Mouse (Mus musculus) CH12.LX (cell line): ENCODE measurements around the gene Gmds. TPM values are rescaled to one million over a fixed set of nuclear protein-coding genes. Genes with fewer than 3 reads are reported as not detected.

Experiments
- DNase-seq: peaks from one replicate; pipeline ENCODE4 v3.0.0-alpha.2; 2013; ENCODE audit errors: extremely low read depth
- H3K27ac ChIP-seq: 2 replicates; pipeline ENCODE4 v1.5.1; 2012; ENCODE audit warnings: low read depth, mild to moderate bottlenecking, control low read depth, moderate library complexity; ENCODE audit not compliant: insufficient read depth
- H3K27me3 ChIP-seq: replicated peaks from 2 replicates; pipeline ENCODE3; 2012; ENCODE audit warnings: inconsistent platforms
- H3K36me3 ChIP-seq, 2 experiments: replicated peaks in 1 of 2; 2 replicates each; pipeline versions ENCODE3 to v1.6.1; 2012; ENCODE audit warnings: inconsistent platforms in 1 of 2, low read length in 1 of 2, mild to moderate bottlenecking in 1 of 2, mixed read lengths in 1 of 2, moderate library complexity in 1 of 2; ENCODE audit not compliant: control insufficient read depth in 1 of 2, insufficient read depth in 1 of 2
- H3K4me1 ChIP-seq, 2 experiments: 2 replicates each; pipeline ENCODE4 v1.6.1; 2012; ENCODE audit warnings: inconsistent platforms in 1 of 2, moderate library complexity in 1 of 2; ENCODE audit not compliant: insufficient read depth in 2 of 2, control insufficient read depth in 1 of 2
- H3K4me2 ChIP-seq: 2 replicates; pipeline ENCODE4 v1.6.1; 2012; ENCODE audit warnings: low read depth, mild to moderate bottlenecking, control low read depth; ENCODE audit not compliant: poor library complexity, insufficient read depth, severe bottlenecking
- H3K4me3 ChIP-seq, 3 experiments: fragments of 150-350 bp in 1 of 3; sonication (generic) in 1 of 3; replicated peaks in 1 of 3; 2 replicates each; pipeline versions ENCODE3 to v1.5.1; 2011 to 2012; ENCODE audit warnings: low read depth in 2 of 3, low read length in 2 of 3, mild to moderate bottlenecking in 2 of 3, moderate library complexity in 2 of 3, control low read depth in 1 of 3, improper control_type of control experiment in 1 of 3, inconsistent platforms in 1 of 3, mixed read lengths in 1 of 3; ENCODE audit not compliant: poor library complexity in 1 of 3
- H3K79me2 ChIP-seq: replicated peaks from 2 replicates; pipeline ENCODE4 v1.6.1; 2012; ENCODE audit warnings: mild to moderate bottlenecking, moderate library complexity; ENCODE audit not compliant: control insufficient read depth, poor library complexity, insufficient read depth, severe bottlenecking; ENCODE audit errors: extremely low read depth
- H3K9ac ChIP-seq: 2 replicates; pipeline ENCODE4 v1.6.1; 2012; ENCODE audit warnings: low read depth, mild to moderate bottlenecking, control low read depth, moderate library complexity; ENCODE audit not compliant: insufficient read depth
- H3K9me3 ChIP-seq: replicated peaks from 2 replicates; pipeline ENCODE3; 2012; ENCODE audit warnings: low read length, inconsistent platforms, mixed read lengths
- BHLHE40 ChIP-seq: IDR thresholded peaks from 2 replicates; pipeline ENCODE4 v1.6.1; 2011; ENCODE audit warnings: mild to moderate bottlenecking, low read depth, low read length, improper control_type of control experiment
- CHD1 ChIP-seq: IDR thresholded peaks from 2 replicates; pipeline ENCODE4 v1.6.1; 2012; ENCODE audit warnings: low read depth, low read length, improper control_type of control experiment, inconsistent platforms
- CHD2 ChIP-seq: IDR thresholded peaks from 2 replicates; pipeline ENCODE4 v1.6.1; 2011; ENCODE audit warnings: low read length, improper control_type of control experiment
- CTCF ChIP-seq, 2 experiments: IDR thresholded peaks in 1 of 2; conservative IDR thresholded peaks in 1 of 2; 2 replicates each; pipeline ENCODE4 v1.5.1; 2011 to 2012; ENCODE audit warnings: low read depth in 2 of 2, low read length in 2 of 2, improper control_type of control experiment in 1 of 2, inconsistent platforms in 1 of 2, mild to moderate bottlenecking in 1 of 2, moderate library complexity in 1 of 2
- E2F4 ChIP-seq: IDR thresholded peaks from 2 replicates; pipeline ENCODE4 v1.6.1; 2011; ENCODE audit warnings: low read depth, low read length, improper control_type of control experiment; ENCODE audit not compliant: insufficient replicate concordance
- EP300 ChIP-seq: IDR thresholded peaks from 2 replicates; pipeline ENCODE4 v1.6.1; 2011; ENCODE audit warnings: low read length, improper control_type of control experiment
- ETS1 ChIP-seq: conservative IDR thresholded peaks from 2 replicates; pipeline ENCODE4 v1.6.1; 2012; ENCODE audit warnings: low read depth, mild to moderate bottlenecking, inconsistent platforms, low read length, improper control_type of control experiment, moderate library complexity
- GABPA ChIP-seq: IDR thresholded peaks from 2 replicates; pipeline ENCODE4 v1.6.1; 2012; ENCODE audit warnings: low read depth, low read length, improper control_type of control experiment, inconsistent platforms; ENCODE audit not compliant: insufficient replicate concordance
- HCFC1 ChIP-seq: IDR thresholded peaks from 2 replicates; pipeline ENCODE4 v1.6.1; 2012; ENCODE audit warnings: low read depth, mild to moderate bottlenecking, inconsistent platforms, low read length, improper control_type of control experiment
- IRF4 ChIP-seq: IDR thresholded peaks from 2 replicates; pipeline ENCODE4 v1.6.1; 2014; ENCODE audit warnings: low read depth, mild to moderate bottlenecking, inconsistent platforms, low read length, improper control_type of control experiment
- KAT2A ChIP-seq: IDR thresholded peaks from 2 replicates; pipeline ENCODE4 v1.6.1; 2012; ENCODE audit warnings: low read length, improper control_type of control experiment, inconsistent platforms; ENCODE audit not compliant: insufficient replicate concordance
- MAX ChIP-seq: IDR thresholded peaks from 2 replicates; pipeline ENCODE4 v1.6.1; 2011; ENCODE audit warnings: low read length, improper control_type of control experiment
- MAZ ChIP-seq: IDR thresholded peaks from 2 replicates; pipeline ENCODE4 v1.6.1; 2012; ENCODE audit warnings: low read depth, mild to moderate bottlenecking, inconsistent platforms, low read length, improper control_type of control experiment, moderate library complexity
- MXI1 ChIP-seq: IDR thresholded peaks from 2 replicates; pipeline ENCODE4 v1.6.1; 2011; ENCODE audit warnings: mild to moderate bottlenecking, low read depth, low read length, improper control_type of control experiment
- POLR2A ChIP-seq: IDR thresholded peaks from 2 replicates; pipeline ENCODE4 v1.6.1; 2011; ENCODE audit warnings: low read depth, mild to moderate bottlenecking, improper control_type of control experiment, low read length
- POLR2AphosphoS2 ChIP-seq: IDR thresholded peaks from 2 replicates; pipeline ENCODE4 v1.6.1; 2011; ENCODE audit warnings: low read depth, low read length, improper control_type of control experiment
- RCOR1 ChIP-seq: conservative IDR thresholded peaks from 2 replicates; pipeline ENCODE4 v1.6.1; 2012; ENCODE audit warnings: low read depth, mild to moderate bottlenecking, inconsistent platforms, low read length, improper control_type of control experiment
- SIN3A ChIP-seq: IDR thresholded peaks from 2 replicates; pipeline ENCODE4 v1.6.1; 2012; ENCODE audit warnings: low read length, improper control_type of control experiment, inconsistent platforms
- SMC3 ChIP-seq: IDR thresholded peaks from 2 replicates; pipeline ENCODE4 v1.6.1; 2011; ENCODE audit warnings: low read depth, low read length, improper control_type of control experiment
- TCF12 ChIP-seq: IDR thresholded peaks from 2 replicates; pipeline ENCODE4 v1.6.1; 2014; ENCODE audit warnings: low read depth, mild to moderate bottlenecking, inconsistent platforms, low read length, improper control_type of control experiment
- USF1 ChIP-seq: IDR thresholded peaks from 2 replicates; pipeline ENCODE4 v1.6.1; 2014; ENCODE audit warnings: low read depth, mild to moderate bottlenecking, inconsistent platforms, low read length, improper control_type of control experiment
- USF2 ChIP-seq: conservative IDR thresholded peaks from 2 replicates; pipeline ENCODE4 v1.6.1; 2011; ENCODE audit warnings: low read depth, low read length, improper control_type of control experiment
- ZKSCAN1 ChIP-seq: IDR thresholded peaks from 2 replicates; pipeline ENCODE4 v1.6.1; 2012; ENCODE audit warnings: low read depth, inconsistent platforms, low read length, improper control_type of control experiment, borderline replicate concordance
- ZNF384 ChIP-seq: IDR thresholded peaks from 2 replicates; pipeline ENCODE4 v1.6.1; 2012; ENCODE audit warnings: low read depth, low read length, improper control_type of control experiment, inconsistent platforms
- dilution Hi-C: fragments of 300-500 bp; cut with MboI; formaldehyde crosslinking; loops from 2 replicates; pipeline ENCODE4 v1.14.3; 2020; ENCODE audit warnings: low sequenced_read_pairs; ENCODE audit not compliant: extremely low pct_unique_long_range_greater_than_20kb, extremely low pct_ligation_motif_present
- in situ Hi-C: fragments of 300-500 bp; cut with MboI; formaldehyde crosslinking; loops from 3 replicates; pipeline ENCODE4 v1.14.3; 2019; ENCODE audit warnings: low sequenced_read_pairs, low pct_ligation_motif_present, low pct_unique_long_range_greater_than_20kb, mixed read lengths
- polyA plus RNA-seq: library from polyadenylated mRNA; unstranded; fragments of >175 nt; gene quantifications from 2 replicates; pipeline ENCODE4 v1.2.1, GENCODE M21; 2012; ENCODE audit warnings: low read depth; ENCODE audit not compliant: insufficient read length
- total RNA-seq, 2 experiments: library from RNA; depleted of rRNA; stranded (reverse); fragments of 300-350 nt in 1 of 2; fragments of >200 nt in 1 of 2; gene quantifications; 2 replicates each; pipeline ENCODE4 v1.2.3; 2012 to 2014

Gene Gmds
- total and polyA plus RNA-seq, 3 experiments, result 11.0 to 19.3 (median 15.1) TPM

DNA sequence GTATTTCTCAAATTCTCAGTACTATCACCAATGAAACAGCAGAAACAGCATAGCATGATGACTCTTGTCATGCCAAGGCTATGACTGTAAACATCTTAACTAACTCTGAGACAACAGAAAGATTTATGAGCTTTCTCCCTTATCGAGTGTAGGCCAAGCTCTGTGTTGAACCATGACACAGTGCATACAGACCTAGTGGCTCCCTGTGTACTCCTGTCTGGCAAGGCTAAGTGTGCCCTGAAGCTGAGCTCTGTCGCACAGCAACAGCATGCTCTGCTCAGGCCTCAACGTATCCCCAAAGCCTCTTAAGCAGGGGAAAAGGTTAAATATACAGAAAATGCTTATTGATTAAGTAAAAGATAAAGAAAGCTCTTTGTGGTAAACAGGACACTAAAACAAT lies 194.9 kb downstream of the Gmds start:
- dilution Hi-C loops (no loop called here), in situ Hi-C loops (no loop called here)
- Histone ChIP-seq H3K4me1 (no peaks in the 10 kb centered on the region), H3K27me3 (no peaks in the 10 kb centered on the region), H3K4me3 (no peak overlapping the region), H3K36me3 (no peaks in the 10 kb centered on the region), H3K4me2 (no peak overlapping the region), H3K9ac (no peak overlapping the region), H3K9me3 (no peaks in the 10 kb centered on the region), H3K79me2 (no peaks in the 10 kb centered on the region), H3K27ac (no peak overlapping the region)
- DNase-seq, result no peak
- TF ChIP-seq MAX, result no peak

DNA sequence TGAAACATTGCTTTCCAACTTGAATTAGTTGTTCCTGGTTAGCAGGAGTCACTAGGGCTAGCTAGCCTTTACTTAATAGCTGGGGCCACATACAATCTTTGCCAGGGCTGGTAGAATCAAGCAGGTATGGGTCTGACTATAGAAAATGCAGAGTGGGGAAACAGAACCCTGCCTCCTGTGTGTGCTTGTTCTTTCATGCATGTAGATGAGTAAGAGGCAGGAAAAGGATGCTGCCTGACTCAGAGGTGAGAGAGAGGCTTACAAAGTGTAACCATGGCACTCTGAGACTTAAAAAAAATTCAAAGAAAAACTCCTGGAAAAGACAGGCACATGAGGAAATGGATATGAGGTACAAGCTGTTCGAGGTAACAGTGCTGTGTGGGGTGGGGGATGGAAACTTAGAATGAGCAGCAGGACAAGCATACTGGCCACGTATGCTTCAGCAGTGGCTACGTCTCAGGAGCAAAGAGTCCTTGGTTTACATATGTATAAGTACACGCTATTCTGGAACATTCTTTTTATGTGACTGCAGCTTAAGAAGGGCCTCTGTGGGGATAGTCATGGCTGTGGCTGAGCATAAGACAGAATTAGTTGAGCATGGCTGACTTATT lies 203.8 kb downstream of the Gmds start:
- peaks cover 3 to 24% of the 10 kb centered on the region in 2 experiments; a peak in 3 of 4 replicates for H3K4me1 ChIP-seq
- H3K9me3 ChIP-seq, result no peaks in the 10 kb centered on the region
- no peak overlapping the region for H3K27ac ChIP-seq
- no peaks in the 10 kb centered on the region for H3K27me3 ChIP-seq
- in situ Hi-C loops, result no loop called here
- no peak overlapping the region for H3K9ac ChIP-seq
- no peaks in the 10 kb centered on the region for H3K79me2 ChIP-seq
- no peaks in the 10 kb centered on the region for H3K36me3 ChIP-seq
- peak; percentile 50 for DNase-seq
- no peak overlapping the region for H3K4me3 ChIP-seq
- TF ChIP-seq POLR2A (no peak), KAT2A (no peak), GABPA (no peak), ETS1 (no peak), USF2 (no peak), HCFC1 (no peak), MAZ (no peak), EP300 (no peak), POLR2AphosphoS2 (no peak), SIN3A (no peak), USF1 (no peak), SMC3 (no peak), BHLHE40 (no peak), CTCF (conservative IDR thresholded peaks at IDR 0.05 in 1 of 2, IDR thresholded peaks at IDR 0.05 in 1 of 2; ENCODE audit: low read depth in 2 of 2, low read length in 2 of 2) (no peak), ZNF384 (no peak; the same call in 1 of the 2 replicates)
- TF ChIP-seq, all 38 proteins: peak for 0
- dilution Hi-C loops, result no loop called here
- no peak overlapping the region for H3K4me2 ChIP-seq

DNA sequence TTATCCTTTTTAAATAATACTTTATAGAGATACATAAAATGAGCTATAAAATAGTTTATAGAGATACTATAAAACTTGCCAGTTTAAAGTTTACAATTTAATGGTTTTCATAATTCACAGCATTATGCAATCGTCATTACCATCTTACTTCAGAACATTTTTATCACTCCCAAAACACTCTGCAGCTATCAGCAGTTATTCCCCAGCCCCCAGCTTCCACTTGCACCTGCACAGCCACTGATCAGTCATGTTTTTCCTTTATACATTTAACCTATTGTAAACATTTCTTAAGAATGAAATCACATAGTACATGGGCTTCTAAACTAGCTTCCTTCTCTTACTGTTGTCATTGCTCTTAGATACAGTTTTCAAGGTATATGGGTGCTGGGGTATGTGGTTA lies 208.6 kb downstream of the Gmds start:
- in situ Hi-C loops, result no loop called here
- H3K4me3 ChIP-seq, result no peak overlapping the region
- DNase-seq, result no peak
- TF ChIP-seq ETS1 (no peak), MXI1 (no peak), ZKSCAN1 (no peak), TCF12 (no peak), USF1 (no peak), RCOR1 (no peak), GABPA (no peak), HCFC1 (no peak), POLR2AphosphoS2 (no peak), IRF4 (no peak), E2F4 (no peak), CHD2 (no peak), CHD1 (no peak)
- TF ChIP-seq, all 38 proteins: peak for 0
- no peak overlapping the region for H3K9ac ChIP-seq
- H3K4me2 ChIP-seq, result no peak overlapping the region
- dilution Hi-C loops, result no loop called here
- no peaks in the 10 kb centered on the region for H3K36me3 ChIP-seq
- no peaks in the 10 kb centered on the region for H3K79me2 ChIP-seq
- H3K4me1 ChIP-seq, result peaks cover 2 to 17% of the 10 kb centered on the region in 2 experiments; a peak in 3 of 4 replicates
- no peak overlapping the region for H3K27ac ChIP-seq
- H3K27me3 ChIP-seq, result no peaks in the 10 kb centered on the region
- H3K9me3 ChIP-seq, result no peaks in the 10 kb centered on the region
